Comparison of ENCODE assay signal across 22 mouse cellular contexts in the genomic region with DNA sequence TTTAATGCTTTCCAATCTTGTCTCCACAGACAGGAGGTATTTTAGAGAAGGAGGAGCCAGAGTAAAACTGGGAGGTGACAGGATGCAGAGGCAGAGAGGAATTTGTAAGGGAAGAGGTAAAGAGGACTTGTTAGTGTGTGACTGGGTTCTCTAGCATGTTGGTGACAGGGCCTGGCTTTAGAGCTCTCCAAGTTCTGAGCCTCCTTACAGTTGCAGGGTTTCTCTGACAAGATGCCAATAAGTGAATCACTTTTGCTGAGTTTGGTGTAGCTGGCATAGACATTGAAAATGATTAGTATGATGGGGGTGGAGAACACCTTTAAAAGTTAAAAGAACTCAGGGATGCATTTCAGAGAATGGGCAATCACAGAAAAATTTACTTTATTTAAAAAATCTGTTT.
DNase-seq lines count a peak whose midpoint lies in the region.
"Had no signal": no experiment of that assay in that cellular context is flagged by ENCODE, and none has a peak within 500 bp of the region (broad histone marks: within the 10 kb centered on the region; RNA-seq: fewer than 3 reads in every experiment).

No protein-coding gene starts in this region.

- peak; percentile 33 for DNase-seq in adrenal gland, adult 2 months
- no peak for DNase-seq in adrenal gland, adult 18-20 months (ENCODE audit: low spot score in 2 of 2)
- DNase-seq in Muller cell, postnatal 12 days (ENCODE audit: inconsistent ontology term) = peak; percentile 7
- DNase-seq in R1 (ENCODE audit: low read depth, low spot score) = peak; percentile 36
- DNase-seq in fibroblast of lung, adult 2 months (ENCODE audit: low read depth) = peak; percentile 20
- no peak for DNase-seq in spleen, postnatal 10 days (ENCODE audit: low spot score in 2 of 2)
- no peak for DNase-seq in embryonic facial prominence, embryonic 10.5 days (ENCODE audit: low spot score)
- DNase-seq in urinary bladder, postnatal 25 days (ENCODE audit: low spot score) = no peak
- DNase-seq: adrenal gland, adult 8-10 months; adrenal gland, postnatal 25 days; cerebellum, adult 11-12 months; cerebellum, adult 2 months; cerebellum, adult 9-10 months; forebrain, postnatal 0 days had no signal

- no peaks in the 10 kb centered on the region; the same call in 1 of the 2 replicates for H3K9me3 ChIP-seq in embryonic facial prominence, embryonic 10.5 days
- H3K9me3 ChIP-seq: embryonic facial prominence, embryonic 13.5 days; embryonic facial prominence, embryonic 15.5 days; forebrain, embryonic 13.5 days; forebrain, embryonic 15.5 days; G1E had no signal

- H3K4me3 ChIP-seq in embryonic facial prominence, embryonic 10.5 days = no peak overlapping the region
- H3K4me3 ChIP-seq: embryonic facial prominence, embryonic 13.5 days; embryonic facial prominence, embryonic 15.5 days; erythroblast, embryonic 14.5 days; forebrain, embryonic 13.5 days; forebrain, embryonic 15.5 days had no signal

- H3K36me3 ChIP-seq in embryonic facial prominence, embryonic 10.5 days (replicated peaks) = peaks cover 77% of the 10 kb centered on the region

- H3K4me1 ChIP-seq in embryonic facial prominence, embryonic 10.5 days = no peaks in the 10 kb centered on the region
- H3K4me1 ChIP-seq: embryonic facial prominence, embryonic 13.5 days; embryonic facial prominence, embryonic 15.5 days; forebrain, embryonic 13.5 days; forebrain, embryonic 15.5 days had no signal

- H3K27ac ChIP-seq in embryonic facial prominence, embryonic 10.5 days (replicated peaks) = no peak overlapping the region
- H3K27ac ChIP-seq: embryonic facial prominence, embryonic 13.5 days; embryonic facial prominence, embryonic 15.5 days; forebrain, embryonic 13.5 days; forebrain, embryonic 15.5 days had no signal

- no peaks in the 10 kb centered on the region for H3K27me3 ChIP-seq in embryonic facial prominence, embryonic 10.5 days (replicated peaks; ENCODE audit: low read depth, poor library complexity, severe bottlenecking)
- H3K27me3 ChIP-seq: CH12.LX; embryonic facial prominence, embryonic 13.5 days; embryonic facial prominence, embryonic 15.5 days; forebrain, embryonic 13.5 days; forebrain, embryonic 15.5 days; Patski had no signal

Comparison
In these comparisons a context has a peak if more than half of its experiments do, and no peak if none do; other contexts are left out.
1. DNase-seq: peak in adrenal gland, adult 2 months (single experiment), Muller cell, postnatal 12 days (single experiment), R1 (single experiment) and fibroblast of lung, adult 2 months (single experiment); none in adrenal gland, adult 18-20 months (0 of 2), spleen, postnatal 10 days (0 of 2), embryonic facial prominence, embryonic 10.5 days (single experiment) and urinary bladder, postnatal 25 days (single experiment).